Mouse (Mus musculus) megakaryocyte, embryonic 14.5 days (primary cell): ENCODE measurements at regions not wholly inside any gene's neighbourhood (a gene's known extent, or its start where the extent isn't known, plus 50 kb on each side); places are given as distances from the start of the nearest gene placed in this dataset.

Experiments used
- FLI1 ChIP-seq: IDR thresholded peaks from 2 replicates; pipeline ENCODE4 v1.6.1; 2012; ENCODE audit warnings: low read length, inconsistent platforms, mixed read lengths
- GATA1 ChIP-seq: IDR thresholded peaks from 3 replicates; pipeline ENCODE4 v1.6.1; 2012; ENCODE audit warnings: mixed read lengths, low read length, inconsistent platforms, borderline replicate concordance

GRCm38 (mm10) chr13:35160767-35161166 is 133.9 kb upstream of the Eci2 start:
- TF ChIP-seq FLI1 (no peak), GATA1 (no peak)
